Mouse (Mus musculus) ovary, postnatal 36 days (tissue): ENCODE measurements around the gene Cd79a.

Source experiments
- DNase-seq: peaks from one replicate; pipeline ENCODE4 v3.0.0; 2022; ENCODE audit warnings: low spot score, mixed read lengths

Gene Cd79a

GRCm38 (mm10) chr7:24897224-24897623, at the start of gene Cd79a:
TSS of gene Cd79a (plus strand) at chr7:24897381.
- DNase-seq = no peak

- peak; percentile 16 for DNase-seq
Measured at GRCm38 (mm10) chr7:24850162-24850561, 47.0 kb upstream of the Cd79a start.

GRCm38 (mm10) chr7:24850899-24851303, 46.3 kb upstream of the Cd79a start:
- DNase-seq = peak; percentile 14

- no peak for DNase-seq
Measured at GRCm38 (mm10) chr7:24851596-24852325, 45.4 kb upstream of the Cd79a start.

GRCm38 (mm10) chr7:24852557-24853232, 44.5 kb upstream of the Cd79a start:
- no peak for DNase-seq

- DNase-seq = no peak
Measured at GRCm38 (mm10) chr7:24853233-24853563, 44.0 kb upstream of the Cd79a start.

GRCm38 (mm10) chr7:24853695-24854094, 43.5 kb upstream of the Cd79a start:
- no peak for DNase-seq

GRCm38 (mm10) chr7:24856460-24857120, 40.6 kb upstream of the Cd79a start:
- no peak for DNase-seq

GRCm38 (mm10) chr7:24859234-24859633, 37.9 kb upstream of the Cd79a start:
- DNase-seq = no peak

GRCm38 (mm10) chr7:24861913-24862312, 35.3 kb upstream of the Cd79a start, which contains the start of gene Gm9844:
TSS of gene Gm9844 (plus strand) at chr7:24862213.
- DNase-seq = no peak

GRCm38 (mm10) chr7:24862853-24863252, 34.3 kb upstream of the Cd79a start:
- DNase-seq = no peak

- no peak for DNase-seq
Measured at GRCm38 (mm10) chr7:24864156-24864555, 33.0 kb upstream of the Cd79a start.

- no peak for DNase-seq
Measured at GRCm38 (mm10) chr7:24869080-24869479, 28.1 kb upstream of the Cd79a start.

- DNase-seq = no peak
Measured at GRCm38 (mm10) chr7:24869532-24870165, 27.5 kb upstream of the Cd79a start, which contains the start of the genes Lypd4 and Dmrtc2. TSS of gene Lypd4 (minus strand) at chr7:24869941. TSS of gene Dmrtc2 (plus strand) at chr7:24870057.

- no peak for DNase-seq
Measured at GRCm38 (mm10) chr7:24877588-24877987, 19.6 kb upstream of the Cd79a start.

- no peak for DNase-seq
Measured at GRCm38 (mm10) chr7:24879620-24880019, 17.6 kb upstream of the Cd79a start.

GRCm38 (mm10) chr7:24882416-24883199, 14.6 kb upstream of the Cd79a start:
- no peak for DNase-seq

GRCm38 (mm10) chr7:24883896-24884692, 13.1 kb upstream of the Cd79a start, which contains the start of gene Rps19:
TSS of gene Rps19 (plus strand) at chr7:24884371.
- DNase-seq = peak; percentile 97

GRCm38 (mm10) chr7:24884693-24885291, 12.4 kb upstream of the Cd79a start:
- DNase-seq = no peak
